Mouse (Mus musculus): ENCODE data around the gene Olfr988. TPM values are rescaled to one million over a fixed set of nuclear protein-coding genes. Genes with fewer than 3 reads are reported as not detected.

Olfr988 gene
- total RNA-seq (2023): not detected in 2 replicates

GRCm38 (mm10) chr2:85363127-85363526 lies at the start of gene Olfr988:
TSS of gene Olfr988 (minus strand) at chr2:85363227.

GRCm38 (mm10) chr2:85409369-85409768 lies 46.3 kb upstream of the Olfr988 start, which contains the start of gene Olfr992:
TSS of gene Olfr992 (minus strand) at chr2:85409469.

GRCm38 (mm10) chr2:85339215-85339614 lies 23.8 kb downstream of the Olfr988 start, which contains the start of gene Olfr987:
TSS of gene Olfr987 (minus strand) at chr2:85339315.

Other genes starting within 250 kb of the Olfr988 start
- gene Aplnr, start 227.0 kb downstream of the Olfr988 start, total RNA-seq (2023): 2.1 and 3.6 TPM in 2 replicates
- gene Lrrc55, start 166.0 kb downstream of the Olfr988 start, total RNA-seq (2023): not detected in 2 replicates
- not detected in 2 replicates for gene Olfr987, start 23.9 kb downstream of the Olfr988 start, total RNA-seq (2023)
- gene Olfr992, start 46.2 kb upstream of the Olfr988 start, total RNA-seq (2023): not detected in 2 replicates
- not detected in 2 replicates for gene Olfr993, start 51.6 kb upstream of the Olfr988 start, total RNA-seq (2023)
- gene Olfr994, start 73.2 kb upstream of the Olfr988 start, total RNA-seq (2023): not detected in 2 replicates
- not detected in 2 replicates for gene Olfr995, start 80.4 kb upstream of the Olfr988 start, total RNA-seq (2023)
- gene 4833423E24Rik, start 155.8 kb upstream of the Olfr988 start, total RNA-seq (2023): not detected in 2 replicates
- gene Olfr996, start 216.0 kb upstream of the Olfr988 start, total RNA-seq (2023): not detected in 2 replicates
- gene Olfr998, start 225.7 kb upstream of the Olfr988 start, total RNA-seq (2023): not detected in 2 replicates
- gene Olfr1000, start 248.7 kb upstream of the Olfr988 start, total RNA-seq (2023): not detected in 2 replicates